Mouse (Mus musculus) neural tube, embryonic 10.5 days (tissue): Measurements from ENCODE around the gene 7420426K07Rik.

ENCODE experiments used
- DNase-seq: peaks from one replicate; pipeline ENCODE4 v3.0.0-alpha.2; 2017; ENCODE audit warnings: low spot score; ENCODE audit errors: extremely low spot score

7420426K07Rik gene

GRCm38 (mm10) chr9:98902819-98903218 lies at the start of gene 7420426K07Rik:
TSS of gene 7420426K07Rik (plus strand) at chr9:98903119.
- DNase-seq: no peak

GRCm38 (mm10) chr9:98856210-98856609 lies 46.7 kb upstream of the 7420426K07Rik start, which contains the start of gene Prr23a2:
TSS of gene Prr23a2 (plus strand) at chr9:98856494.
- no peak for DNase-seq

- no peak for DNase-seq
Observed at GRCm38 (mm10) chr9:98863463-98863862, 39.5 kb upstream of the 7420426K07Rik start.

GRCm38 (mm10) chr9:98864571-98864970 lies 38.3 kb upstream of the 7420426K07Rik start, which contains the start of gene Prr23a3:
TSS of gene Prr23a3 (plus strand) at chr9:98864767.
- DNase-seq: no peak

- no peak for DNase-seq
Observed at GRCm38 (mm10) chr9:98901486-98901885, 1.4 kb upstream of the 7420426K07Rik start.

GRCm38 (mm10) chr9:98920629-98921523 lies 18.0 kb downstream of the 7420426K07Rik start:
- no peak for DNase-seq

- no peak for DNase-seq
Observed at GRCm38 (mm10) chr9:98923119-98923518, 20.2 kb downstream of the 7420426K07Rik start.

GRCm38 (mm10) chr9:98924183-98924582 lies 21.3 kb downstream of the 7420426K07Rik start:
- no peak for DNase-seq

- no peak for DNase-seq
Observed at GRCm38 (mm10) chr9:98929496-98929895, 26.6 kb downstream of the 7420426K07Rik start.

- DNase-seq: no peak
Observed at GRCm38 (mm10) chr9:98932931-98933330, 30.0 kb downstream of the 7420426K07Rik start.

GRCm38 (mm10) chr9:98935190-98935909 lies 32.4 kb downstream of the 7420426K07Rik start:
- no peak for DNase-seq

- peak; percentile 42 for DNase-seq
Observed at GRCm38 (mm10) chr9:98939290-98939689, 36.4 kb downstream of the 7420426K07Rik start.

GRCm38 (mm10) chr9:98952171-98953050 lies 49.5 kb downstream of the 7420426K07Rik start:
- peak; percentile 64 for DNase-seq

GRCm38 (mm10) chr9:98953291-98953690 lies 50.4 kb downstream of the 7420426K07Rik start:
- no peak for DNase-seq

- peak; percentile 42 for DNase-seq
Observed at GRCm38 (mm10) chr9:98953830-98954229, 50.9 kb downstream of the 7420426K07Rik start.
